Mouse (Mus musculus) cortical plate, adult 2 months (tissue): ENCODE results near the gene Hdc.

Experiments used
- CTCF ChIP-seq: fragments of 200-500 bp; IDR thresholded peaks from 2 replicates; pipeline ENCODE4 v1.5.1; 2011; ENCODE audit warnings: mild to moderate bottlenecking, control low read depth, low read length; ENCODE audit not compliant: insufficient read depth; ENCODE audit errors: extremely low read depth
- POLR2A ChIP-seq: fragments of 200-500 bp; IDR thresholded peaks from 2 replicates; pipeline ENCODE4 v1.6.1; 2011; ENCODE audit warnings: mild to moderate bottlenecking, low read length, control low read depth; ENCODE audit not compliant: insufficient read depth; ENCODE audit errors: extremely low read depth

DNA sequence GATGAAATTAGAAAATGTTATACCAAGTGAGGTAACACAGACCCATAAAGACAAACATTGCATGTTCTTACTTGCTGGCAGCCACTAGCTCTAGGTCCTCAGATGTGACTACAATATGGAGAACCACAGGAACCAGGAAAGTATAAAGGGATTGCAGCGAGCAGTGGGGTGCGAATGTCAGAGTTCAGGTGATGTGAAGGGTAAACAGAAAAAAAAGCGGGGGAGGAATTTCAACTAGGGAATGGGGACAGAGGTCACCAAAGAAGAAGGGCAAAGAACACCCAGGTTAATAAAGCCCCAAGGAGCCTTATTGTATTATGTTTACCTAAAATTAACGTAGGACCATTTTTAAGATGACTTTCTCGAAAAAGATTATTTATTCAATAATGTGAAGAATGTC is 73.8 kb downstream of the Hdc start:
- TF ChIP-seq POLR2A (no peak), CTCF (no peak)
